Mouse (Mus musculus) intestine, embryonic 14.5 days (tissue): ENCODE results near the gene Atp8b2. TPM values are rescaled to one million over a fixed set of nuclear protein-coding genes. Genes with fewer than 3 reads are reported as not detected.

ENCODE experiments used
- ATAC-seq: fragments of 200-750 bp; cut with Nextera tagmentation; replicated peaks from 2 replicates; pipeline ENCODE4 v1.8.0; 2017; ENCODE audit warnings: low read depth, moderate number of reproducible peaks, moderate TSS enrichment, moderate library complexity; ENCODE audit not compliant: low FRiP score, low TSS enrichment
- DNase-seq: peaks from one replicate; pipeline ENCODE4 v3.0.0-alpha.2; 2018; ENCODE audit warnings: low spot score
- H3K27ac ChIP-seq: fragments of 300-500 bp; sonication (generic); 2 replicates; pipeline ENCODE4 v1.5.1; 2014; ENCODE audit warnings: low read depth, mild to moderate bottlenecking, control low read depth
- H3K27me3 ChIP-seq: fragments of 300-500 bp; sonication (generic); replicated peaks from 2 replicates; pipeline ENCODE4 v1.6.1; 2014; ENCODE audit warnings: low read length, control low read depth; ENCODE audit not compliant: control insufficient read depth, insufficient read depth
- H3K36me3 ChIP-seq: fragments of 300-500 bp; sonication (generic); 2 replicates; pipeline ENCODE4 v1.6.1; 2014; ENCODE audit warnings: low read length, control low read depth; ENCODE audit not compliant: control insufficient read depth, insufficient read depth
- H3K4me1 ChIP-seq: fragments of 300-500 bp; sonication (generic); replicated peaks from 2 replicates; pipeline ENCODE4 v1.6.1; 2014; ENCODE audit warnings: low read length, control low read depth, mixed read lengths; ENCODE audit not compliant: control insufficient read depth, insufficient read depth
- H3K4me2 ChIP-seq: fragments of 300-500 bp; sonication (generic); 2 replicates; pipeline ENCODE4 v1.6.1; 2014; ENCODE audit warnings: low read length
- H3K4me3 ChIP-seq: fragments of 300-500 bp; sonication (generic); 2 replicates; pipeline ENCODE4 v1.5.1; 2014; ENCODE audit warnings: low read depth, low read length, control low read depth, mixed read lengths
- H3K9ac ChIP-seq: fragments of 300-500 bp; sonication (generic); 2 replicates; pipeline ENCODE4 v1.6.1; 2014; ENCODE audit warnings: mild to moderate bottlenecking, low read length
- H3K9me3 ChIP-seq: fragments of 300-500 bp; sonication (generic); 2 replicates; pipeline ENCODE4 v1.6.1; 2016; ENCODE audit warnings: low read length, control low read depth; ENCODE audit not compliant: control insufficient read depth
- WGBS: fragments of 180-500 bp; shearing (Covaris S2); extraction: QIAGEN DNeasy Blood & Tissue Kit; methylation state at CpG from one replicate; pipeline ENCODE4 v1.1.7; 2014; 5-methylcytosine and 5-hydroxymethylcytosine counted together
- polyA plus RNA-seq: library from polyadenylated mRNA; unstranded; fragments of >200 nt; fragmentation: Nextera tagmentation; extraction: Ambion mirVana; gene quantifications from 2 replicates; pipeline ENCODE4 v1.2.1, GENCODE M21; 2014

The Atp8b2 gene
- polyA plus RNA-seq, 1 experiment from 2014 or later = 14.9 TPM

- no peaks in the 10 kb centered on the region for H3K4me1 ChIP-seq
- H3K27me3 ChIP-seq = no peaks in the 10 kb centered on the region
- no peak overlapping the region for H3K4me3 ChIP-seq
- H3K9me3 ChIP-seq = no peaks in the 10 kb centered on the region
- DNase-seq = no peak
- no peak overlapping the region for H3K9ac ChIP-seq
- H3K27ac ChIP-seq = no peak overlapping the region
- no peak overlapping the region for H3K4me2 ChIP-seq
- H3K36me3 ChIP-seq = peaks cover 97% of the 10 kb centered on the region
- no peak for ATAC-seq
- 92% methylated on average over 6 of the region's 6 CpGs for WGBS
Measured at GRCm38 (mm10) chr3:89948655-89949054, 14.7 kb downstream of the Atp8b2 start.

GRCm38 (mm10) chr3:89948021-89948420 lies 15.3 kb downstream of the Atp8b2 start:
- Histone ChIP-seq H3K27me3 (no peaks in the 10 kb centered on the region), H3K4me1 (no peaks in the 10 kb centered on the region), H3K27ac (no peak overlapping the region), H3K4me3 (no peak overlapping the region), H3K36me3 (peaks cover 99% of the 10 kb centered on the region), H3K4me2 (no peak overlapping the region), H3K9me3 (no peaks in the 10 kb centered on the region), H3K9ac (no peak overlapping the region)
- DNase-seq = no peak
- no peak for ATAC-seq
- 92% methylated on average over 11 of the region's 11 CpGs for WGBS

GRCm38 (mm10) chr3:89945026-89945425 lies 18.3 kb downstream of the Atp8b2 start:
- no peaks in the 10 kb centered on the region for H3K9me3 ChIP-seq
- WGBS = 81% methylated on average over 7 of the region's 8 CpGs
- H3K4me2 ChIP-seq = no peak overlapping the region
- H3K36me3 ChIP-seq = peaks cover 99% of the 10 kb centered on the region
- H3K27ac ChIP-seq = no peak overlapping the region
- H3K4me3 ChIP-seq = no peak overlapping the region
- no peaks in the 10 kb centered on the region for H3K4me1 ChIP-seq
- no peak for DNase-seq
- H3K27me3 ChIP-seq = no peaks in the 10 kb centered on the region
- H3K9ac ChIP-seq = no peak overlapping the region
- no peak for ATAC-seq

GRCm38 (mm10) chr3:89942894-89943293 lies 20.4 kb downstream of the Atp8b2 start:
- no peaks in the 10 kb centered on the region for H3K9me3 ChIP-seq
- no peaks in the 10 kb centered on the region for H3K27me3 ChIP-seq
- no peak overlapping the region for H3K9ac ChIP-seq
- 94% methylated on average over 9 of the region's 9 CpGs for WGBS
- H3K4me1 ChIP-seq = no peaks in the 10 kb centered on the region
- DNase-seq = no peak
- no peak overlapping the region for H3K4me3 ChIP-seq
- H3K27ac ChIP-seq = no peak overlapping the region
- H3K36me3 ChIP-seq = peaks cover 95% of the 10 kb centered on the region
- no peak for ATAC-seq
- H3K4me2 ChIP-seq = no peak overlapping the region

GRCm38 (mm10) chr3:89936495-89936894 lies 26.8 kb downstream of the Atp8b2 start:
- Histone ChIP-seq H3K9me3 (peaks cover 5% of the 10 kb centered on the region; the same call in 1 of the 2 replicates), H3K9ac (no peak overlapping the region), H3K4me2 (no peak overlapping the region), H3K27me3 (no peaks in the 10 kb centered on the region), H3K27ac (no peak overlapping the region), H3K4me3 (no peak overlapping the region), H3K36me3 (peaks cover 40% of the 10 kb centered on the region), H3K4me1 (no peaks in the 10 kb centered on the region)
- no peak for ATAC-seq
- WGBS = 97% methylated on average over 3 of the region's 3 CpGs
- DNase-seq = no peak

GRCm38 (mm10) chr3:89932925-89933324 lies 30.4 kb downstream of the Atp8b2 start:
- Histone ChIP-seq H3K36me3 (peaks cover 9% of the 10 kb centered on the region; the same call in 1 of the 2 replicates), H3K27me3 (no peaks in the 10 kb centered on the region), H3K4me1 (no peaks in the 10 kb centered on the region), H3K27ac (no peak overlapping the region), H3K4me3 (no peak overlapping the region), H3K4me2 (no peak overlapping the region), H3K9ac (no peak overlapping the region), H3K9me3 (peaks cover 5% of the 10 kb centered on the region; the same call in 1 of the 2 replicates)
- DNase-seq = no peak
- WGBS = 93% methylated on average over 2 of the region's 2 CpGs
- ATAC-seq = no peak

- DNase-seq (no peak), ATAC-seq (no peak)
- no peak overlapping the region for H3K9ac ChIP-seq
- H3K4me2 ChIP-seq = no peak overlapping the region
- no peak overlapping the region for H3K4me3 ChIP-seq
- WGBS = 51% methylated on average over 4 of the region's 4 CpGs
- peaks cover 2% of the 10 kb centered on the region; the same call in 1 of the 2 replicates for H3K9me3 ChIP-seq
- H3K36me3 ChIP-seq = no peaks in the 10 kb centered on the region
- no peaks in the 10 kb centered on the region for H3K27me3 ChIP-seq
- H3K4me1 ChIP-seq = no peaks in the 10 kb centered on the region
- no peak overlapping the region for H3K27ac ChIP-seq
Measured at GRCm38 (mm10) chr3:89928956-89929355, 34.4 kb downstream of the Atp8b2 start.

GRCm38 (mm10) chr3:89926440-89926839 lies 36.9 kb downstream of the Atp8b2 start:
- Histone ChIP-seq H3K4me1 (no peaks in the 10 kb centered on the region), H3K9me3 (no peaks in the 10 kb centered on the region), H3K4me3 (no peak overlapping the region), H3K9ac (no peak overlapping the region), H3K27me3 (no peaks in the 10 kb centered on the region), H3K27ac (no peak overlapping the region), H3K4me2 (no peak overlapping the region), H3K36me3 (no peaks in the 10 kb centered on the region)
- 100% methylated on average over 1 of the region's 1 CpGs for WGBS
- DNase-seq (no peak), ATAC-seq (no peak)

- no peaks in the 10 kb centered on the region for H3K4me1 ChIP-seq
- WGBS = 52% methylated on average over 6 of the region's 6 CpGs
- H3K36me3 ChIP-seq = no peaks in the 10 kb centered on the region
- no peak overlapping the region for H3K4me2 ChIP-seq
- DNase-seq (no peak), ATAC-seq (peak; percentile 40; the same call in 1 of the 2 replicates)
- no peak overlapping the region for H3K9ac ChIP-seq
- no peak overlapping the region for H3K4me3 ChIP-seq
- no peaks in the 10 kb centered on the region for H3K9me3 ChIP-seq
- no peak overlapping the region for H3K27ac ChIP-seq
- H3K27me3 ChIP-seq = no peaks in the 10 kb centered on the region
Measured at GRCm38 (mm10) chr3:89920711-89921110, 42.6 kb downstream of the Atp8b2 start.
